Mouse (Mus musculus): ENCODE results near the gene Fyn. TPM values are rescaled to one million over a fixed set of nuclear protein-coding genes. Genes with fewer than 3 reads are reported as not detected.
A peak's percentile ranks its signal among the peaks of the same experiment; 100 is the strongest.

The Fyn gene
- polyA plus RNA-seq, 1 experiment: 134 TPM

GRCm38 (mm10) chr10:39534324-39535026 lies 165.8 kb downstream of the Fyn start:
- TF ChIP-seq CTCF (IDR thresholded peaks at IDR 0.05; ENCODE audit: borderline replicate concordance, extremely low read depth, insufficient read depth, insufficient read length) (no peak), POLR2A (IDR thresholded peaks at IDR 0.05; ENCODE audit: borderline replicate concordance, extremely low read depth, insufficient read depth, insufficient read length, poor library complexity, severe bottlenecking) (no peak)
- DNase-seq (ENCODE audit: low read depth): peak; percentile 79

- no peak for TF ChIP-seq POLR2A (IDR thresholded peaks at IDR 0.05; ENCODE audit: borderline replicate concordance, extremely low read depth, insufficient read depth, insufficient read length, poor library complexity, severe bottlenecking)
- no peak for TF ChIP-seq CTCF (IDR thresholded peaks at IDR 0.05; ENCODE audit: borderline replicate concordance, extremely low read depth, insufficient read depth, insufficient read length)
- peak; percentile 68 for DNase-seq (ENCODE audit: low read depth)
Measured at GRCm38 (mm10) chr10:39535347-39535746, 166.7 kb downstream of the Fyn start.

GRCm38 (mm10) chr10:39536258-39536657 lies 167.6 kb downstream of the Fyn start:
- peak; percentile 81 for DNase-seq (ENCODE audit: low read depth)
- TF ChIP-seq CTCF (IDR thresholded peaks at IDR 0.05; ENCODE audit: borderline replicate concordance, extremely low read depth, insufficient read depth, insufficient read length) (no peak), POLR2A (IDR thresholded peaks at IDR 0.05; ENCODE audit: borderline replicate concordance, extremely low read depth, insufficient read depth, insufficient read length, poor library complexity, severe bottlenecking) (no peak)

- no peak for DNase-seq (ENCODE audit: low read depth)
- TF ChIP-seq POLR2A (IDR thresholded peaks at IDR 0.05; ENCODE audit: borderline replicate concordance, extremely low read depth, insufficient read depth, insufficient read length, poor library complexity, severe bottlenecking): no peak
- TF ChIP-seq CTCF (IDR thresholded peaks at IDR 0.05; ENCODE audit: borderline replicate concordance, extremely low read depth, insufficient read depth, insufficient read length): no peak
Measured at GRCm38 (mm10) chr10:39540012-39540647, 171.5 kb downstream of the Fyn start.

GRCm38 (mm10) chr10:39540995-39541394 lies 172.3 kb downstream of the Fyn start:
- TF ChIP-seq POLR2A (IDR thresholded peaks at IDR 0.05; ENCODE audit: borderline replicate concordance, extremely low read depth, insufficient read depth, insufficient read length, poor library complexity, severe bottlenecking): no peak
- TF ChIP-seq CTCF (IDR thresholded peaks at IDR 0.05; ENCODE audit: borderline replicate concordance, extremely low read depth, insufficient read depth, insufficient read length): no peak
- peak; percentile 96 for DNase-seq (ENCODE audit: low read depth)

GRCm38 (mm10) chr10:39541451-39541874 lies 172.8 kb downstream of the Fyn start:
- TF ChIP-seq CTCF (IDR thresholded peaks at IDR 0.05; ENCODE audit: borderline replicate concordance, extremely low read depth, insufficient read depth, insufficient read length) (no peak), POLR2A (IDR thresholded peaks at IDR 0.05; ENCODE audit: borderline replicate concordance, extremely low read depth, insufficient read depth, insufficient read length, poor library complexity, severe bottlenecking) (no peak)

GRCm38 (mm10) chr10:39541951-39542521 lies 173.4 kb downstream of the Fyn start:
- peak; percentile 90 for DNase-seq (ENCODE audit: low read depth)
- TF ChIP-seq CTCF (IDR thresholded peaks at IDR 0.05; ENCODE audit: borderline replicate concordance, extremely low read depth, insufficient read depth, insufficient read length): no peak
- TF ChIP-seq POLR2A (IDR thresholded peaks at IDR 0.05; ENCODE audit: borderline replicate concordance, extremely low read depth, insufficient read depth, insufficient read length, poor library complexity, severe bottlenecking): no peak

More at GRCm38 (mm10) chr10:39541451-39541874, 172.8 kb downstream of the Fyn start:
- peak; percentile 85 for DNase-seq (ENCODE audit: low read depth)

- peak; percentile 85 for DNase-seq (ENCODE audit: low read depth)
- no peak for TF ChIP-seq CTCF (IDR thresholded peaks at IDR 0.05; ENCODE audit: borderline replicate concordance, extremely low read depth, insufficient read depth, insufficient read length)
- no peak for TF ChIP-seq POLR2A (IDR thresholded peaks at IDR 0.05; ENCODE audit: borderline replicate concordance, extremely low read depth, insufficient read depth, insufficient read length, poor library complexity, severe bottlenecking)
Measured at GRCm38 (mm10) chr10:39542535-39543257, 174.0 kb downstream of the Fyn start.

GRCm38 (mm10) chr10:39543258-39543770 lies 174.7 kb downstream of the Fyn start:
- TF ChIP-seq CTCF (IDR thresholded peaks at IDR 0.05; ENCODE audit: borderline replicate concordance, extremely low read depth, insufficient read depth, insufficient read length): no peak
- TF ChIP-seq POLR2A (IDR thresholded peaks at IDR 0.05; ENCODE audit: borderline replicate concordance, extremely low read depth, insufficient read depth, insufficient read length, poor library complexity, severe bottlenecking): no peak
- no peak for DNase-seq (ENCODE audit: low read depth)

GRCm38 (mm10) chr10:39547369-39548074 lies 178.9 kb downstream of the Fyn start:
- TF ChIP-seq POLR2A (IDR thresholded peaks at IDR 0.05; ENCODE audit: borderline replicate concordance, extremely low read depth, insufficient read depth, insufficient read length, poor library complexity, severe bottlenecking) (no peak), CTCF (IDR thresholded peaks at IDR 0.05; ENCODE audit: borderline replicate concordance, extremely low read depth, insufficient read depth, insufficient read length) (no peak)
- no peak for DNase-seq (ENCODE audit: low read depth)

All from brain, embryonic 14.5 days (tissue).